Mouse (Mus musculus) right cerebral cortex, postnatal 36 days (tissue): ENCODE results near the gene Prkd1.
A peak's percentile ranks its signal among the peaks of the same experiment; 100 is the strongest.
"Not testable (repeated sequence)": the region's sequence is repeated elsewhere in the genome, so short reads cannot be mapped to it uniquely, and the experiment has no call there.

Experiments
- DNase-seq, 2 experiments: peaks; one replicate each; pipeline ENCODE4 v3.0.0; 2022; ENCODE audit warnings: low spot score in 2 of 2, mixed read lengths in 1 of 2

Gene Prkd1

DNA sequence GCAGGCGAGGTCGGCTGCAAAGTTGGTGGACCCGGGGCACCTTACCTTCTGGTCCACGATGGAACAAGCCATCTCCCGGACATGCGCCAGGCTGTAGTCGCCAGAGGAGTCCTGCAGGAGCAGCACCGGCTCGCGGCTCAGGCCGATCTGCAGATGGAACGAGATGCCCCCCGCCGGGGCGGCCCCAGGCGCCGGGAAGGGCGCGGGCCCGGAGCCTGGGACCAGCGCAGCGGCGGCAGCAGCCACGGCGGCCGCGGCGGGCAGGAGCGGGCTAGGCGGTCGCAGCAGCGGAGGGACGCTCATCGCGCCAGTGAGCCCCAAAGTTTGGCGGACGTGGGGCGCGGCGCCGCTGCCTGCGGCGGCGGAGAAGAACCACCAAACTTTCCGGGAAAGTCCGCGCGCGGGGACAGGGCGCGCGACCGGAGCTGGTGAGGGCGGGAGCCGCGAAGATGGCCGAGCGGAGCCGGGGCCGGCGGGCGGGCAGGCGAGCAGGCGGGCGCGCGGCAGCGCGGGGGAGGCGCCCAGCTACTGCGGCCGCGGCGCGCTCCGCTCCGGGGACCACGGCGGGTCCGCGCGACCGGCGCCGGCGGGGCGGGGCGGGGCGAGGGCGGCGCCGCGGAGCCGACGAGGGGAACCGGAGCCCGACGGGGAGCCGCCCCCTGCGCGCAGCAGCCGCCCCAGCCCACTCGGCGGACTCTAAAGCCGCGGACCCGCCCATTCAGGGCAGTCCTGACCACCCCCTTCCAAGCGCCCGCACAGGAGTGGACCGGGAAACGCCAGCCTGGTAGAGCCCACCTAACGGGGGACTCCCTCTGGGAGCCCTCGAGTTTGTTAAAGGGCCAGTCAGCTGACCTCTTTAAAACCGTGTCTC, at the start of gene Prkd1:
Prkd1 (minus strand) TSS at position 428 of the 871 bp plus-strand sequence.
- peak; percentile 20 to 34 for DNase-seq

GRCm38 (mm10) chr12:50697492-50697891, 48.6 kb upstream of the Prkd1 start:
- DNase-seq, result peak; percentile 3 to 26

- DNase-seq, result no peak
These were observed 675 bp downstream of the Prkd1 start for GRCm38 (mm10) chr12:50648176-50648670.

DNA sequence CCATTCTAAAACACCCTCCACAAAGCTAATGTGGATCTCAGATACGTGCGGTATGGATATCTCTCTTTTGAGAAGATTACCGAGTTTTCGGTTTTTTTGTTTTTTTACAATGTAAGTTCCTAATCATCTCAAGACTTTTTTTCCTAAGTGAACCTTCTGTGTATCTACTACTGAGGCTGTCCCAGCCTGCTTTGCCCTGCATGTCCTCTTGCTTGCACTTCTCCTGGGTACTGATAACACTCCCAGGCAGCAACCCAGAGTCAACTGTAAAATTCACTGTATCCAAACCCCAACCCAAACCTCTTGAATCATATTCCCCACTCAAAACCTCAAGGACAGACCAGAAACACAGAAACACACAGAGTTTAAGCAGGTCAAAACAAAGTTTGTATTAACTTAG, 2.0 kb downstream of the Prkd1 start:
- no peak for DNase-seq

DNA sequence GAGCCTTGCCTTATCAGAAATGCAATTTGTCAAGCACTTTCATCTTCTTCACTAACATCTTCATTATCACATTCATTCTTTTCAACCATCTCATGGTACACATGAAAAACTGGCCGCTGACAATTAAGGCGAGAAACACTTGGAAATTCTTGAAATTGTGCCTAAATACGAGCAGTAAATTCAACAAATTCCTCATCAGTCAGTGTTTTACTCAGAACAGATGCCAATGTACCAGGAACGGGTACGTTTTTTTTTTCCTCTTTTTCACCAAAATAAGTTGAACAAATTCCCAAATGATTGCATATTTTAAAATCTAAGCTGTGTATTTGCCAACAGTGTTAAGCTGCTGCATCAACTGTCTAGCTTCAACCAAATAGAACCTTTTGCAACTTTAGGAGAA, 6.2 kb downstream of the Prkd1 start:
- no peak for DNase-seq

GRCm38 (mm10) chr12:50640171-50640570, 8.7 kb downstream of the Prkd1 start:
- no peak for DNase-seq

DNA sequence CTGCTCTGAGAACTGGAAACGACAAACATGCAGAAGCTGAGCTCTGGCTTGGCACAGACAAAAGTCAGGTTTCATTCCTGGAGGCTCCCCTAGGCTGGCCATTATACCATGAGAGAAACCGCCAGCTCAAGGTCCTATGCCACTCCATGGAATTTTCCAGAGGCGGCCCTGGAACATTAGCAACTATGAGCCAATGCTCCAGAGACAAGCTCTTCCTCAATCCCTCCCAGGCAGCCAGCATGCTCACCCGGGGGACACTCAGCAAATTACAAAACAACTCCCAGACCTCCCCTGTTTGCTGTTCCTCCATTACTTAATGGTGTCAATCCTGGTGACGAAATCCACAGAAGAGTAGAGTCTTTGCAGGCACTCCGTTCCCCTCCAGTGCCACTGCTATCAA, 14.5 kb downstream of the Prkd1 start:
- DNase-seq, result no peak

- DNase-seq, result not testable (repeated sequence)
These were observed 22.8 kb downstream of the Prkd1 start for GRCm38 (mm10) chr12:50626100-50626499.

- no peak for DNase-seq
These were observed 24.7 kb downstream of the Prkd1 start for GRCm38 (mm10) chr12:50624175-50624574.

DNA sequence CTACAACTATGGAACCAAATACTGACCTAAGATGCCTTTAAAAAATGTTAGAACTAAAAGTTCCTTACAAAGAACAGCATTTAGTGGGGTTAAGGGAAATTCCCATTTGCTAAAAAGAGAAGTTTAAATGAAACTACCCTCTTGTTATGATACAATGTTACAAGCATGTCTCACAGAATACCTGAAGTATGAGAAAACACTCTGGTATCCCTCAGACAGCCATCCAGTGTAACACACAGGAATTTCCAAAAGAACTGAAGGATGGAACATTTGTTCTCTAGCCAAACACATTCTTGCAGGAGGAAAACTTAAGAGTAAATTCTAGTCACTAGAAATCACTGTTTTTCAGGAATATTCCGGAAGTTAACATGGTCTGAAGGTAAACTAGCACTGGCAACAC, 33.0 kb downstream of the Prkd1 start:
- no peak for DNase-seq

- DNase-seq, result no peak
These were observed 34.6 kb downstream of the Prkd1 start for GRCm38 (mm10) chr12:50614341-50614740.

GRCm38 (mm10) chr12:50606703-50607500, 42.0 kb downstream of the Prkd1 start:
- DNase-seq, result no peak

- no peak for DNase-seq
These were observed 49.5 kb downstream of the Prkd1 start for GRCm38 (mm10) chr12:50599370-50599769.

- peak in 1 of 2 experiments; percentile 18 for DNase-seq
These were observed 50.6 kb downstream of the Prkd1 start for GRCm38 (mm10) chr12:50598053-50598988.

GRCm38 (mm10) chr12:50597467-50597866, 51.4 kb downstream of the Prkd1 start:
- DNase-seq, result no peak

- DNase-seq, result no peak
These were observed 53.1 kb downstream of the Prkd1 start for GRCm38 (mm10) chr12:50595777-50596176.

GRCm38 (mm10) chr12:50594506-50594905, 54.4 kb downstream of the Prkd1 start:
- DNase-seq, result no peak

DNA sequence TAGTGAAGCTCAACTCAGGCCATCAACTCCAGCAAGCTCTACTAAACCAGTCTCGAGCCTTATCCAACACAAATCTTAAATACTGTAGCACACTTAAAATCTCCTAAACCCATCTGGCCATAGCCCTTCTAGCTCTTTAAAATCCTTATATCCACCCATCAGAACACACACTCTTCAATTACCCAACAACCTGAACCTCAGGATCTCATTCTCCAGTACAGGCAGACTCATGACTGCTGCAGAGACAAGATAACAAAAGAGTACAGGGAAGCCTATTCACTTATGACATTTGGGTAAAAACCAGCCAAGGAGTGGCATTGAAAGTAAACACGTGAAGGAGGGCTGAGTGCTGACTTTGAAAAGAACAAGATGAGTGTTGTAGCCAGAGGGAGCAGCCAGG, 55.4 kb downstream of the Prkd1 start:
- DNase-seq, result no peak

DNA sequence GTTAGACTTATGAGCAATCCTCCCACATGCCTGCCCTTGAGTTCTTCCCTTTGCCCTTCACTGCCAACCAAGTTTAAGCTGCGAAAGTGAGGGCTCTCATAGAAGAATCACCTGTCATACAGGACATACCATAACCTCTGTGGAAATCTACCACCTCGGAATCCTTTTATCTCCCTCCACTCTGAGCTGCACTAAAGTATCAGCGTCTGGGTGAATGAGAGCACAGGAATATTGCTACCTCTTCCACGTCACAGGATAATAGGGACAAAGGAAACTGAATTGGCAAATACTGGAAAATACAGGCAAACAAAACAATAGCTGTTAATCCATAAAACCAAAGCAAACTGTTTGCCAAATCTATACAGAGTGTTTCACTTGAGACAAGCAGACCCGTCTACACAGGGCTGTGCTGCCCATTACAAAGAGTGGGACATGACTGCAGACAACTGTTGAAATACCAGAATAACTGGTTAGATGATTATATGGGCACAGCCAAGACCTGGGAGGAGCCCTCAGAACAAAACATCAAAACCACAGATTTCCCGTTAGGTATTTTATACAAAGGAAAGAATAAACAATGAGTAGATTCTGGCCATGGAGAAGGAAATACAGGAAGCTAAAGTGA, 60.6 kb downstream of the Prkd1 start:
- DNase-seq, result no peak

- DNase-seq, result no peak
These were observed 83.7 kb downstream of the Prkd1 start for GRCm38 (mm10) chr12:50565198-50565597.

GRCm38 (mm10) chr12:50560536-50560935, 88.4 kb downstream of the Prkd1 start:
- DNase-seq, result no peak
